Mouse (Mus musculus): Measurements from ENCODE around the gene Galnt10. TPM values are rescaled to one million over a fixed set of nuclear protein-coding genes. Genes with fewer than 3 reads are reported as not detected.

The Galnt10 gene
- polyA plus RNA-seq, 1 experiment from 2014 or later = 20.7 TPM

GRCm38 (mm10) chr11:57664741-57665140 is 19.5 kb downstream of the Galnt10 start:
- Histone ChIP-seq H3K9me3 (no peaks in the 10 kb centered on the region), H3K36me3 (no peaks in the 10 kb centered on the region), H3K27me3 (ENCODE audit: insufficient read depth, poor library complexity, severe bottlenecking) (no peaks in the 10 kb centered on the region), H3K27ac (no peak overlapping the region), H3K4me1 (peaks cover 42% of the 10 kb centered on the region), H3K4me3 (no peak overlapping the region)
- 79% methylated on average over 5 of the region's 5 CpGs for WGBS
- no peak for DNase-seq (ENCODE audit: low spot score)

GRCm38 (mm10) chr11:57668271-57668670 is 23.0 kb downstream of the Galnt10 start:
- no peaks in the 10 kb centered on the region for H3K27me3 ChIP-seq (ENCODE audit: insufficient read depth, poor library complexity, severe bottlenecking)
- no peak for DNase-seq (ENCODE audit: low spot score)
- H3K4me1 ChIP-seq = peaks cover 55% of the 10 kb centered on the region
- no peak overlapping the region for H3K4me3 ChIP-seq
- no peaks in the 10 kb centered on the region for H3K36me3 ChIP-seq
- H3K27ac ChIP-seq = no peak overlapping the region
- WGBS = 81% methylated on average over 8 of the region's 8 CpGs
- no peaks in the 10 kb centered on the region for H3K9me3 ChIP-seq

- H3K36me3 ChIP-seq = no peaks in the 10 kb centered on the region
- no peaks in the 10 kb centered on the region for H3K9me3 ChIP-seq
- H3K4me1 ChIP-seq = peaks cover 62% of the 10 kb centered on the region
- 77% methylated on average over 5 of the region's 6 CpGs for WGBS
- no peak overlapping the region for H3K4me3 ChIP-seq
- no peak for DNase-seq (ENCODE audit: low spot score)
- H3K27ac ChIP-seq = no peak overlapping the region
- no peaks in the 10 kb centered on the region for H3K27me3 ChIP-seq (ENCODE audit: insufficient read depth, poor library complexity, severe bottlenecking)
These were observed 24.3 kb downstream of the Galnt10 start for GRCm38 (mm10) chr11:57669522-57669921.

DNA sequence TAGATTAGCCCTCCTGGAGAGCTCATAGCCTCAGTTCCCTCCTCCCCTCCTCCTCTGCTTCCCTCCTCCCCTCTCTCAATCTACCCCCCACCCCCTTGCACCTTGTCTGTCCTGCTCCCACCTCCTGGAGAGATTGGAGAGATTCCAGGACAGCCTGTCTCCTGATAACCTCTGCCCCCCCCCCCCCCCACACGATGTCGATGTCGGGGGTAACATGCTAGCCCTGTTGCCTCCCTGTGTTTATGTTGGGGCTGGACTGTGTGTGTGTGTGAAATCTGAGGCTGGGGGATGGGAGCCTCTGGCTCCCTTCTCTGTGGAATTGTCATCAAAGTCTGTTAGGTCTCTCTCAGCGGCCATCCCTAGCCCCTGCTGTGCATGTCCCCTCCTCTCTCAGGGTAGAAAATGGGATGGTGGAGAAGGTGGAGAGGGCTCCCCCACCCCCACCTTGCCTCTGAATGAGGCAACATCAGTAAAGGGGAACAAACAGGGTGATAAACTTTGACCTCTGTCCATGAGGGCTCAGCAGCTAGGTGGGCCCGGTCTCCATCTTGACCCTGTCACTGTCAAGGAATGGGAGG is 26.0 kb downstream of the Galnt10 start:
- peak overlapping the region; percentile 63 for H3K27ac ChIP-seq
- 6% methylated on average over 5 of the region's 5 CpGs for WGBS

DNA sequence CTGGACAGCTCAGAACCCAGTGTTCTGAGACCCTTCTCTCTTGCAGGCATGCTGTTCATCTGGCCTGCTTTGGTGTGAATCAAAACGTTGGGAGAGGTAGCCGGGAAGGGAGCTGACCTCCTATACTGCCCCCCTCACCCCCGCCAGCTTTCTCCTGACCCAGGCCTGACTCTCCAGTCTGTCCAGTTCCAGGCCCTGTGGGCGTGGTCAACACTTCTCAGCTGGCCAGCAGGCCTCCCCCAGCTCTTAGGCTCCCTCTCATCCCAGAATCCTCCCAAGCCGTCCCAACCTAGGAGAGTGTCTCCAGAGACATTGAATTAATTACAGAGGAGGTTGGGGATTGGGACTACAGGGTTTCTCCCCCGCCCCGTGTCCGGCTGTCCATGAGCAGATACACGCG is 26.6 kb downstream of the Galnt10 start:
- no peak overlapping the region for H3K4me3 ChIP-seq
- no peaks in the 10 kb centered on the region for H3K27me3 ChIP-seq (ENCODE audit: insufficient read depth, poor library complexity, severe bottlenecking)
- 37% methylated on average over 10 of the region's 10 CpGs for WGBS
- no peaks in the 10 kb centered on the region for H3K36me3 ChIP-seq
- no peaks in the 10 kb centered on the region for H3K9me3 ChIP-seq
- DNase-seq (ENCODE audit: low spot score) = no peak
- peak overlapping the region; percentile 63 for H3K27ac ChIP-seq
- peaks cover 70% of the 10 kb centered on the region for H3K4me1 ChIP-seq

More for the DNA sequence above, 26.0 kb downstream of the Galnt10 start:
- no peak for DNase-seq (ENCODE audit: low spot score)
- no peaks in the 10 kb centered on the region for H3K36me3 ChIP-seq
- no peaks in the 10 kb centered on the region for H3K9me3 ChIP-seq
- H3K4me3 ChIP-seq = no peak overlapping the region
- peaks cover 68% of the 10 kb centered on the region for H3K4me1 ChIP-seq
- H3K27me3 ChIP-seq (ENCODE audit: insufficient read depth, poor library complexity, severe bottlenecking) = no peaks in the 10 kb centered on the region

DNA sequence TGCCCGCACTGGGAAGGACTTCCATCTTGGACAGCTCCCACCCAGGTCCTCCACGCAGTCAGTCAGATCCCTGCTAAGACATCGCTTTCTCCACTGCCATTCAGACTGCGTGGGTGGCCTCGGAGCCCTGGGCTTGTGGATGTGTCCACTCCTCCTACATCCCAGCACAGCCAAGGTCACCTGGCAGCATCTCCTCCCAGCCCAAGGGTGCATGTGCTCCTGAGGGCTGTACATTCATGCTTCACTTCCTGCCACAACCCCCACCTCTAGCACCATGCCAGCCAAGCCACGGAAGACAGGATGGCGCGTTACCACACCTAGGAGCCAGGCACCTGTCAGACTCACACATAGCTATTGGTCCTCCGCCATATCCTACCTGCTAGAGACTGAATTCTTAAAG is 27.8 kb downstream of the Galnt10 start:
- peaks cover 73% of the 10 kb centered on the region for H3K4me1 ChIP-seq
- H3K27ac ChIP-seq = 0 out of 2 replicates have a peak overlapping the region, but pooled peaks have one; percentile 25
- no peaks in the 10 kb centered on the region for H3K36me3 ChIP-seq

GRCm38 (mm10) chr11:57673977-57674687 is 28.9 kb downstream of the Galnt10 start:
- Histone ChIP-seq H3K36me3 (peaks cover 3% of the 10 kb centered on the region; the same call in 1 of the 2 replicates), H3K4me1 (peaks cover 67% of the 10 kb centered on the region), H3K27ac (peak overlapping the region; percentile 72), H3K9me3 (no peaks in the 10 kb centered on the region), H3K27me3 (ENCODE audit: insufficient read depth, poor library complexity, severe bottlenecking) (no peaks in the 10 kb centered on the region), H3K4me3 (no peak overlapping the region)
- no peak for DNase-seq (ENCODE audit: low spot score)
- 58% methylated on average over 12 of the region's 12 CpGs for WGBS

More for the DNA sequence above, 27.8 kb downstream of the Galnt10 start:
- Histone ChIP-seq H3K27me3 (ENCODE audit: insufficient read depth, poor library complexity, severe bottlenecking) (no peaks in the 10 kb centered on the region), H3K9me3 (no peaks in the 10 kb centered on the region), H3K4me3 (no peak overlapping the region)
- no peak for DNase-seq (ENCODE audit: low spot score)
- WGBS = 80% methylated on average over 9 of the region's 9 CpGs

GRCm38 (mm10) chr11:57677261-57677660 is 32.0 kb downstream of the Galnt10 start:
- Histone ChIP-seq H3K36me3 (peaks cover 5% of the 10 kb centered on the region; the same call in 1 of the 2 replicates), H3K4me3 (no peak overlapping the region), H3K4me1 (peaks cover 60% of the 10 kb centered on the region), H3K9me3 (no peaks in the 10 kb centered on the region), H3K27me3 (ENCODE audit: insufficient read depth, poor library complexity, severe bottlenecking) (no peaks in the 10 kb centered on the region), H3K27ac (no peak overlapping the region)
- no peak for DNase-seq (ENCODE audit: low spot score)
- 40% methylated on average over 3 of the region's 3 CpGs for WGBS

DNA sequence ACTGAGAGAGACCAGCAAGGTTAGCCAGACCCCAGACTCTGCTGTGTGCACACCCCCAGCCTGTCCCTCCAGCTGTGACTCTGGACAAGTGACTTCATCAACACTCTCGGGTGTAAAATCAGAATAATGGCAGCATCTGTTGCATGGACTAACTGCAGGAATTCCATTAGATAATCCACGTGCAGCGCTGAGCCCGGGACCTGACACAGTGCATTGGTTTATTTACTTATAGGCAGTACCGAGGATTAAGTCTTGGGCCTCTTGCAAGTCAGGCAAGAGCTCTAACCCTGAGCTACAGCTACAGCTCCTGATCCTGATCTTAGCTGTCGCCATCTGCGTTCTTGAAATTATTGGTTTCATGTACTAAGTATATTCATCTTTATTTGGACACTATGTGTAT is 37.3 kb downstream of the Galnt10 start:
- H3K9me3 ChIP-seq = no peaks in the 10 kb centered on the region
- H3K4me3 ChIP-seq = no peak overlapping the region
- no peak for DNase-seq (ENCODE audit: low spot score)
- no peak overlapping the region for H3K27ac ChIP-seq
- 58% methylated on average over 7 of the region's 7 CpGs for WGBS
- H3K36me3 ChIP-seq = peaks cover 5% of the 10 kb centered on the region; the same call in 1 of the 2 replicates
- H3K27me3 ChIP-seq (ENCODE audit: insufficient read depth, poor library complexity, severe bottlenecking) = no peaks in the 10 kb centered on the region
- H3K4me1 ChIP-seq = peaks cover 75% of the 10 kb centered on the region

DNA sequence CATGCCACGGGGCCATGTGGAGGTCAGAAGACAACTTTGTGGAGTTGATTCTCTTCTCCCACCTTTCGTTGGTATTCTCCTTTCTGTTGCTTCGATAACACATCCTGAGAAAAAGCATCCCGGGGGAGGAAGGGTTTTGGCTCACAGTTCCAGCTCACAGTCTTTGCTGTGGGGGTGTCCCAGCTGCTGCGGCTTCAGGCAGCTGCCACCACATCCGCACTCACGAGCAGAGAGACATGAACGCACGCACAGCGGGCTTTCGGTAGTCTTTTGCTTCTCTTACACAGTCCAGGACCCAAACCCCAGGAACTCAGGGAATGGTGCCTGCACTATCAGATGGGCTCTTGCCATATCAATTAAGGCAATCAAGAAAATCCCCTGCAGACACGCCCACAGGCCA is 37.9 kb downstream of the Galnt10 start:
- DNase-seq (ENCODE audit: low spot score) = no peak
- no peaks in the 10 kb centered on the region for H3K9me3 ChIP-seq
- H3K27me3 ChIP-seq (ENCODE audit: insufficient read depth, poor library complexity, severe bottlenecking) = no peaks in the 10 kb centered on the region
- H3K4me3 ChIP-seq = no peak overlapping the region
- H3K36me3 ChIP-seq = peaks cover 5% of the 10 kb centered on the region; the same call in 1 of the 2 replicates
- peak overlapping the region; percentile 22; the same call in 1 of the 2 replicates for H3K27ac ChIP-seq
- 74% methylated on average over 12 of the region's 12 CpGs for WGBS
- peaks cover 77% of the 10 kb centered on the region for H3K4me1 ChIP-seq

GRCm38 (mm10) chr11:57683931-57684330 is 38.7 kb downstream of the Galnt10 start:
- Histone ChIP-seq H3K27ac (no peak overlapping the region), H3K4me3 (no peak overlapping the region), H3K4me1 (peaks cover 81% of the 10 kb centered on the region), H3K27me3 (ENCODE audit: insufficient read depth, poor library complexity, severe bottlenecking) (no peaks in the 10 kb centered on the region), H3K36me3 (peaks cover 2% of the 10 kb centered on the region; the same call in 1 of the 2 replicates), H3K9me3 (no peaks in the 10 kb centered on the region)
- WGBS = 58% methylated on average over 8 of the region's 8 CpGs
- no peak for DNase-seq (ENCODE audit: low spot score)

- Histone ChIP-seq H3K27ac (no peak overlapping the region), H3K9me3 (no peaks in the 10 kb centered on the region), H3K36me3 (no peaks in the 10 kb centered on the region), H3K4me1 (peaks cover 89% of the 10 kb centered on the region), H3K4me3 (no peak overlapping the region), H3K27me3 (ENCODE audit: insufficient read depth, poor library complexity, severe bottlenecking) (no peaks in the 10 kb centered on the region)
- no peak for DNase-seq (ENCODE audit: low spot score)
- WGBS = 31% methylated on average over 5 of the region's 5 CpGs
These were observed 39.6 kb downstream of the Galnt10 start for GRCm38 (mm10) chr11:57684891-57685290.

DNA sequence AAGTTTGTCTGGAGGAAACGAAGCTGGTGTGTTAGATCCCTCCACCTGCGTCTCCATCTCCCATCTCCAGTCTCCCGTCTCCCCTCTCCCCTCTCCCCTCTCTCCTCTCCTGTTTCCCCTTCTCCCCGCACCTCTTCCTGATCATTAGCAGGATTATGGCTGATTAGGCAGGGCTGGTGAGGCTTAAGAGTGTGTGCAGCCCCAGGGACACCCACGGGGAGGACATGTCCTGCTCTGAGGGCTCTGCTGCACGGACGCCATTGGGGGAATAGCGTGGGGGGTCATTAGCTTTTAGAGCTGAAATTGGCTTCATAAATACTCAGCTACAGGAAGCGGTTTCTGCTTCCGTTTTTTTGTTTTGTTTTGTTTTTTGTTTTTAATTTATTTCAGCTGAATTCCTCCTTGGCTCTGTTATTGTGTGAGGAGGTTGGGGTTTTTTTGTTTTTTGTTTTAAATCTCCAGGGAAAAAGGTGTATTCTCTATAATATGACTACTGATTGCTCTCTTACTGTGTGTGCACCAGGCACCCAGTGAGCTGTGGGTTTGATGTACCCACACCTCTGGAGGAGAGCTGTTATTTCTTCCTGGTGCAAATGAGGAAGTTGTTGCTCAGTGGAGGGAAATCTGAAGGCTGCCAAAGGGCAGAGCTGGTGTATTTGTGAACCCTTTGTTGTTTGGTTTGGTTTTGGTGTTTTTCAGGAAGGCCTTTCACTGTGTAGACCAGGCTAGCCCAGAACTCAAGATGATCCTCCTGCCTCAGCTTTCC is 40.6 kb downstream of the Galnt10 start:
- no peaks in the 10 kb centered on the region for H3K9me3 ChIP-seq
- 0 out of 2 replicates have a peak overlapping the region, but pooled peaks have one; percentile 26 for H3K27ac ChIP-seq
- peaks cover 82% of the 10 kb centered on the region for H3K4me1 ChIP-seq
- H3K27me3 ChIP-seq (ENCODE audit: insufficient read depth, poor library complexity, severe bottlenecking) = no peaks in the 10 kb centered on the region
- no peak for DNase-seq (ENCODE audit: low spot score)
- H3K36me3 ChIP-seq = no peaks in the 10 kb centered on the region
- no peak overlapping the region for H3K4me3 ChIP-seq
- 64% methylated on average over 10 of the region's 10 CpGs for WGBS
